Mouse (Mus musculus) lung, adult 2 months (tissue): ENCODE measurements around the gene Fam189a2.

Source experiments
- CTCF ChIP-seq: fragments of 200-500 bp; IDR thresholded peaks from 2 replicates; pipeline ENCODE4 v1.5.1; 2011; ENCODE audit warnings: mild to moderate bottlenecking, low read length, control low read depth; ENCODE audit not compliant: insufficient read depth
- POLR2A ChIP-seq: fragments of 200-500 bp; IDR thresholded peaks from 2 replicates; pipeline ENCODE4 v1.6.1; 2011; ENCODE audit warnings: low read depth, mild to moderate bottlenecking, control low read depth, low read length, borderline replicate concordance; ENCODE audit errors: extremely low read depth

DNA sequence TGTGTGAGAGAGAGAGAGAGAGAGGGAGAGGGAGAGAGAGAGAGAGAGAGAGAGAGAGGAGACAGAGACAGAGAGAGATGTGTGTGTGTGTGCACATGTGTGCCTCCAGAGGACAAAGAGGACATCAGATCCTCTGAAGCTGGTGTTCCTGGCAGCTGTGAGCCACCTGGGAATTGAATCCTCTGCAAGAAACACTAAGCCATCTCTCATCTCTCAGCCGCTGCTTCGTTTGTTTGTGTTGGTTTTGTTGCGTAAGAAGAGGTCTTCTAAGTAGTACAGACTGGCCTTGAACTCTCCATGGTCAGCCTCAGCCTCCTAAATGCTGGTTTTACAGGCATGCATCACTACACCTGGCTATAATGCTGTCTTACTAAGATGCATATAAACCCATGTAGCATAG, 12.9 kb downstream of the Fam189a2 start:
- TF ChIP-seq POLR2A (no peak), CTCF (no peak)
